Mouse (Mus musculus) embryo, embryonic 10.5 days (tissue): ENCODE data around the gene Tuba3a.
A peak's percentile ranks its signal among the peaks of the same experiment; 100 is the strongest.

Source experiments
- DNase-seq: peaks from one replicate; pipeline ENCODE4 v3.0.0-alpha.2; 2015; ENCODE audit warnings: low spot score

The Tuba3a gene

GRCm38 (mm10) chr6:125231117-125232044, 54.5 kb downstream of the Tuba3a start, which contains the start of gene Tapbpl:
Gene Tapbpl, minus strand, starts transcription at chr6:125231860.
- peak; percentile 78 for DNase-seq

- DNase-seq, result no peak
These were observed 55.3 kb downstream of the Tuba3a start for GRCm38 (mm10) chr6:125230571-125230970.
